Mouse (Mus musculus) heart, adult 2 months (tissue): ENCODE results near the gene Nell1. TPM values are rescaled to one million over a fixed set of nuclear protein-coding genes. Genes with fewer than 3 reads are reported as not detected.

Experiments
- DNase-seq, 2 experiments: peaks; one replicate each; pipeline ENCODE4 v3.0.0; 2021
- H3K27ac ChIP-seq: fragments of 200-600 bp; 2 replicates; pipeline ENCODE4 v1.8.1; 2022
- H3K27me3 ChIP-seq: fragments of 200-500 bp; 2 replicates; pipeline ENCODE4 v1.6.1; 2012; ENCODE audit warnings: mild to moderate bottlenecking, low read length, inconsistent platforms, mixed read lengths; ENCODE audit not compliant: control insufficient read depth, insufficient read depth
- H3K36me3 ChIP-seq: fragments of 200-500 bp; 2 replicates; pipeline ENCODE4 v1.6.1; 2012; ENCODE audit warnings: low read length, inconsistent platforms; ENCODE audit not compliant: control insufficient read depth, insufficient read depth
- H3K4me1 ChIP-seq: fragments of 200-500 bp; 2 replicates; pipeline ENCODE4 v1.6.1; 2011; ENCODE audit warnings: low read length; ENCODE audit not compliant: control insufficient read depth, insufficient read depth
- H3K4me3 ChIP-seq: fragments of 200-600 bp; 2 replicates; pipeline ENCODE4 v1.8.1; 2022
- H3K79me2 ChIP-seq: fragments of 200-500 bp; replicated peaks from 2 replicates; pipeline ENCODE4 v1.6.1; 2012; ENCODE audit warnings: mild to moderate bottlenecking, inconsistent platforms, low read length, moderate library complexity, mixed read lengths; ENCODE audit not compliant: control insufficient read depth, insufficient read depth
- H3K9ac ChIP-seq: fragments of 200-500 bp; 2 replicates; pipeline ENCODE4 v1.6.1; 2012; ENCODE audit warnings: low read depth, mild to moderate bottlenecking, control low read depth, inconsistent platforms, low read length, mixed read lengths
- CTCF ChIP-seq: fragments of 200-600 bp; IDR thresholded peaks from 2 replicates; pipeline ENCODE4 v1.8.1; 2022; ENCODE audit warnings: antibody characterized with exemption, mild to moderate bottlenecking, moderate library complexity
- EP300 ChIP-seq: fragments of 200-500 bp; IDR thresholded peaks from 2 replicates; pipeline ENCODE4 v1.6.1; 2011; ENCODE audit warnings: low read depth, low read length, control low read depth; ENCODE audit not compliant: insufficient read depth
- POLR2A ChIP-seq: fragments of 200-500 bp; IDR thresholded peaks from 2 replicates; pipeline ENCODE4 v1.6.1; 2011; ENCODE audit warnings: mild to moderate bottlenecking, low read depth, low read length, control low read depth; ENCODE audit not compliant: insufficient read depth
- WGBS: fragments of 180-500 bp; shearing (Covaris S2); methylation state at CpG from one replicate; pipeline ENCODE4 v1.1.7; 2018; 5-methylcytosine and 5-hydroxymethylcytosine counted together
- intact Hi-C: fragments of 180-260 bp; cut with DNase I; formaldehyde crosslinking; loops from one replicate; pipeline ENCODE4 v1.15.1; 2025
- polyA plus RNA-seq: library from polyadenylated mRNA; depleted of rRNA; stranded (reverse); fragments of >200 nt; gene quantifications from 2 replicates; pipeline ENCODE4 v1.2.3, GENCODE M21; 2012
- total RNA-seq, 2 experiments: library from RNA; stranded (reverse); gene quantifications; 2 replicates each; pipeline ENCODE4 v1.2.3; 2021

Nell1 gene
- total and polyA plus RNA-seq, 3 experiments, result not detected

- TF ChIP-seq POLR2A (no peak), EP300 (no peak), CTCF (peak; percentile 52)
These were observed 510.6 kb downstream of the Nell1 start for GRCm38 (mm10) chr7:50485304-50485703.

DNA sequence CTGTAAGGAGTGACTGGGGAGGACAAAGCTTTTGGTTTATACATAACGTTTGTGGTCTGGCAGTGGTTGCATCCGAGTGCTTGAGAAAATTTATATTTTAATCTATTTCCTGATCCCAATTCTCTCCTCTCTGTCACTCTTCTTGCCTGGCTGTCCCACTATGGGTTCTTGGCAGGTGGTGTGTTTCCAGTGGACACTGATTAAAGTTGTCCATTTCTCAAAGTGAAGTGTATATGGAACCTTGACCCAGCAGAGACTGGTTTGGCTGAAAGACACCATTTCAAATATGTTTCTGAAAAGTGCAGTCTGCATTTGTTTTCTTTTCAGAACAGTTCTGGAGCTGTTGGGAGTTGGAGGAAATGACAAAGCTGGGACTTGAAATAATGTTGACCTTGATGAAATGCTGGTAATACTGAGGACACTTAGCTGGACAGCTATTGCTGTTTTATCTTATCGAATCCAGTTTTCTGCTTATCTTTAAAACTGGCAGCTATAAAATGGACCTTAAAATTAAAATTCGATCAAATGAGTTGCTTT lies 512.3 kb downstream of the Nell1 start:
- intact Hi-C loops, result loop anchor here (5.0 kb wide), 1 partner anchor 535 kb away; no protein-coding TSS in a partner anchor

More at GRCm38 (mm10) chr7:50485304-50485703, 510.6 kb downstream of the Nell1 start:
- Histone ChIP-seq H3K27me3 (no peaks in the 10 kb centered on the region), H3K79me2 (no peaks in the 10 kb centered on the region), H3K4me1 (no peaks in the 10 kb centered on the region), H3K36me3 (no peaks in the 10 kb centered on the region), H3K4me3 (no peak overlapping the region), H3K9ac (no peak overlapping the region), H3K27ac (no peak overlapping the region)
- intact Hi-C loops, result loop anchor here (5.0 kb wide), 1 partner anchor 533 kb away; no protein-coding TSS in a partner anchor
- WGBS, result 21% methylated on average over 1 of the region's 1 CpGs
- DNase-seq, result no peak

GRCm38 (mm10) chr7:50501562-50501961 lies 526.9 kb downstream of the Nell1 start:
- TF ChIP-seq CTCF (no peak), POLR2A (no peak), EP300 (no peak)
- Histone ChIP-seq H3K9ac (no peak overlapping the region), H3K27ac (no peak overlapping the region), H3K36me3 (no peaks in the 10 kb centered on the region), H3K27me3 (no peaks in the 10 kb centered on the region), H3K4me3 (no peak overlapping the region), H3K79me2 (no peaks in the 10 kb centered on the region), H3K4me1 (no peaks in the 10 kb centered on the region)
- WGBS, result 55% methylated on average over 4 of the region's 4 CpGs
- intact Hi-C loops, result no loop called here
- no peak for DNase-seq

More for the DNA sequence above, 512.3 kb downstream of the Nell1 start:
- Histone ChIP-seq H3K36me3 (no peaks in the 10 kb centered on the region), H3K79me2 (no peaks in the 10 kb centered on the region), H3K9ac (no peak overlapping the region), H3K27ac (no peak overlapping the region), H3K4me1 (no peaks in the 10 kb centered on the region), H3K27me3 (no peaks in the 10 kb centered on the region), H3K4me3 (no peak overlapping the region)
- no peak for DNase-seq
- whole genome bisulfite sequencing, result 64% methylated on average over 4 of the region's 4 CpGs
- TF ChIP-seq POLR2A, result no peak
- no peak for TF ChIP-seq EP300
- TF ChIP-seq CTCF, result no peak

DNA sequence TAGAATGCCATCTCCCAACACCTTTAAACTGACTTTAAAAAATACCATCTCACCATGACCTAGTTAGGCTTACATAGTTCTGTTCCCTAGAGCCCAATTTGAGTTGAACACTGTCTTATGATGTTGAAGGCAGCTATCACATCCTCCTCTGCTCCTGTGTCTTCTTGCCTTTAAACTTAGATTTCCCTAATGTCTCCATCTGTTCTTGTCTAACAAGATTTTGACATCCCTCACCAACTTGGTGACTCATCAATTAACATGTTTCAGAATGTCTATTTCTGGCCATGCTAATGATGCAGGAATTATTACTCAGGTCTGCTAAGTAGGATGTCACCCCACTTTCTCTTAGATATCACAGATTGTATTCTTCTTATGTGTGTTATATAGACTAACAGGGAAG lies 532.4 kb downstream of the Nell1 start:
- Histone ChIP-seq H3K79me2 (no peaks in the 10 kb centered on the region), H3K4me1 (no peaks in the 10 kb centered on the region), H3K27ac (no peak overlapping the region), H3K36me3 (no peaks in the 10 kb centered on the region), H3K4me3 (no peak overlapping the region), H3K27me3 (no peaks in the 10 kb centered on the region), H3K9ac (no peak overlapping the region)
- no peak for TF ChIP-seq EP300
- no peak for TF ChIP-seq POLR2A
- TF ChIP-seq CTCF, result no peak
- intact Hi-C loops, result no loop called here
- DNase-seq, result no peak

GRCm38 (mm10) chr7:50514830-50515229 lies 540.2 kb downstream of the Nell1 start:
- Histone ChIP-seq H3K27ac (no peak overlapping the region), H3K4me1 (no peaks in the 10 kb centered on the region), H3K9ac (no peak overlapping the region), H3K4me3 (no peak overlapping the region), H3K79me2 (no peaks in the 10 kb centered on the region), H3K27me3 (no peaks in the 10 kb centered on the region), H3K36me3 (no peaks in the 10 kb centered on the region)
- DNase-seq, result no peak
- 78% methylated on average over 3 of the region's 3 CpGs for WGBS
- TF ChIP-seq POLR2A (no peak), EP300 (no peak), CTCF (no peak)
- intact Hi-C loops, result no loop called here

GRCm38 (mm10) chr7:50516681-50517080 lies 542.0 kb downstream of the Nell1 start:
- 71% methylated on average over 3 of the region's 3 CpGs for WGBS
- no peak overlapping the region for H3K27ac ChIP-seq
- no peaks in the 10 kb centered on the region for H3K79me2 ChIP-seq
- no peaks in the 10 kb centered on the region for H3K27me3 ChIP-seq
- no peak for DNase-seq
- intact Hi-C loops, result no loop called here
- H3K36me3 ChIP-seq, result no peaks in the 10 kb centered on the region
- TF ChIP-seq EP300 (no peak), CTCF (no peak), POLR2A (no peak)
- H3K9ac ChIP-seq, result no peak overlapping the region
- no peaks in the 10 kb centered on the region for H3K4me1 ChIP-seq
- no peak overlapping the region for H3K4me3 ChIP-seq
